Mouse (Mus musculus): ENCODE data around the gene Itgb6. TPM values are rescaled to one million over a fixed set of nuclear protein-coding genes. Genes with fewer than 3 reads are reported as not detected.

Gene Itgb6
- polyA plus RNA-seq, 1 experiment, result 28.9 TPM

- Histone ChIP-seq H3K4me1 (ENCODE audit: control insufficient read depth, insufficient read depth, low read length) (no peaks in the 10 kb centered on the region), H3K4me3 (replicated peaks; ENCODE audit: extremely low read depth, low read depth, low read length) (no peak overlapping the region)
- no peak for DNase-seq
- no peak for TF ChIP-seq POLR2A (IDR thresholded peaks at IDR 0.05; ENCODE audit: borderline replicate concordance, extremely low read depth, low read depth, low read length)
- WGBS, result 72% methylated on average over 4 of the region's 4 CpGs
These were observed 62.5 kb downstream of the Itgb6 start for GRCm38 (mm10) chr2:60659993-60660392.

GRCm38 (mm10) chr2:60658992-60659391 lies 63.5 kb downstream of the Itgb6 start:
- WGBS, result 43% methylated on average over 3 of the region's 3 CpGs
- no peaks in the 10 kb centered on the region for H3K4me1 ChIP-seq (ENCODE audit: control insufficient read depth, insufficient read depth, low read length)
- H3K4me3 ChIP-seq (replicated peaks; ENCODE audit: extremely low read depth, low read depth, low read length), result no peak overlapping the region
- no peak for DNase-seq
- TF ChIP-seq CTCF (IDR thresholded peaks at IDR 0.05; ENCODE audit: insufficient read depth, low read length), result no peak
- TF ChIP-seq POLR2A (IDR thresholded peaks at IDR 0.05; ENCODE audit: borderline replicate concordance, extremely low read depth, low read depth, low read length), result no peak

DNA sequence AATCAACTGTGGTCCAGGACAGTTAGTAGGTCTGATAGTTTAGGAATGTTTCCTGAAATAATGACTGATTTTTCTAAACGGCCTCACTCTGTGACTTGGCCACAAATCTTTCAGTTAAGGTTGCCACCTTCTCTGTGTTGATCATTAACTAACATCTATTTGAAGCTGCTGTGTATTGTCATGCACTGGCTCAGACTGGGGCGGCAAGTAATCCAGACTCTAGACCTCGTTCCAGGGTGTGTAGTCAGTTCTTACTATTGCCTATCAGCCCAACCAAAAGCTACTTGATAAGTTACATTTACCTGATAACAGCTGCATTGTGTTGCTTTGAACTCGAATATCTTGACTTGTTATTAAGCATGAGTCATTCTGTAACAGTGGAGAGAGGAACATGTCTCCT lies 67.6 kb downstream of the Itgb6 start:
- no peaks in the 10 kb centered on the region; the same call in 1 of the 2 replicates for H3K4me1 ChIP-seq (ENCODE audit: control insufficient read depth, insufficient read depth, low read length)
- DNase-seq, result no peak
- TF ChIP-seq CTCF (IDR thresholded peaks at IDR 0.05; ENCODE audit: insufficient read depth, low read length), result no peak
- TF ChIP-seq POLR2A (IDR thresholded peaks at IDR 0.05; ENCODE audit: borderline replicate concordance, extremely low read depth, low read depth, low read length), result no peak
- no peak overlapping the region for H3K4me3 ChIP-seq (replicated peaks; ENCODE audit: extremely low read depth, low read depth, low read length)
- 60% methylated on average over 4 of the region's 4 CpGs for WGBS

- TF ChIP-seq POLR2A (IDR thresholded peaks at IDR 0.05; ENCODE audit: borderline replicate concordance, extremely low read depth, low read depth, low read length), result no peak
- no peak for TF ChIP-seq CTCF (IDR thresholded peaks at IDR 0.05; ENCODE audit: insufficient read depth, low read length)
- no peak for DNase-seq
- 82% methylated on average over 5 of the region's 5 CpGs for WGBS
These were observed 72.3 kb downstream of the Itgb6 start for GRCm38 (mm10) chr2:60650155-60650554.

DNA sequence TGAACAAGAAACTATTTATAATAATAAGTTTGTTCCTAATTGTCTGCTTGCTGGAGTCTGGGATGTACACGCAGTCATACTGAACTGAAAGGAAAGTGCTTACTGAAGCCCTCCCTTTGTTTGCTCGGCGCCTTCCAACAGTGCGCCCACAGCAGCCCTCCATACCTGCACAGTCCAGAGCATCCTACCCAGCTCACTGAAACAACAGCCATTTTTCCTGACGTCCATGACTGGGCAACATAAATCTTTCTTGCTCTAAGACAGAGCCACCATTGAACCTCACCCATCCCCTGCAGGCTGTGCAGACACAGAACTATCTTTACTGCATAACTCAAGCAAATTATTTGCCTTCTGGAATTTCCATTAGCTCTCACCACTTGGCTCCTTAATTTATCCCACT lies 74.8 kb downstream of the Itgb6 start:
- no peak for DNase-seq
- WGBS, result 66% methylated on average over 5 of the region's 5 CpGs
- TF ChIP-seq CTCF (IDR thresholded peaks at IDR 0.05; ENCODE audit: insufficient read depth, low read length), result no peak
- TF ChIP-seq POLR2A (IDR thresholded peaks at IDR 0.05; ENCODE audit: borderline replicate concordance, extremely low read depth, low read depth, low read length), result no peak
- no peak overlapping the region for H3K4me3 ChIP-seq (replicated peaks; ENCODE audit: extremely low read depth, low read depth, low read length)
- no peaks in the 10 kb centered on the region; the same call in 1 of the 2 replicates for H3K4me1 ChIP-seq (ENCODE audit: control insufficient read depth, insufficient read depth, low read length)

More at GRCm38 (mm10) chr2:60650155-60650554, 72.3 kb downstream of the Itgb6 start:
- Histone ChIP-seq H3K4me3 (replicated peaks; ENCODE audit: extremely low read depth, low read depth, low read length) (no peak overlapping the region), H3K4me1 (ENCODE audit: control insufficient read depth, insufficient read depth, low read length) (no peaks in the 10 kb centered on the region; the same call in 1 of the 2 replicates)

DNA sequence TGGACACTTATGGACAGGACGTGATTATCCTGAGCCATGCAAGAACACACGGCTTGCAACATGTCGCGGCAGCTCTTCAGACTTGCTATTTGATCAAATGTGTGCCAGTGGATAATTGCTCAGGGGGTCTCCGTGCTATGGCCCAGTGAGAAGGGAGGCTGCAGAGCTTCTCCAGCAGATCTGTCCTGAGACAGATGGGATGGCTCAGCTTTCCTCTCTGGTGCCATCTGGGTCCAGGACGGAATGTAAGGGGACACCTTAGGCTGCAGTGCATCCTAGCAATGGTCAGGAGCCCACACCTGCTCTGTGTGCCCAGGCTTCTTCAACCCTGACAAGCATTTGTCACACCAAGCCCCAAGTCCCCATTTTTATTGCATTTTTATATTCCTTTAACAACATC lies 75.9 kb downstream of the Itgb6 start:
- TF ChIP-seq POLR2A (IDR thresholded peaks at IDR 0.05; ENCODE audit: borderline replicate concordance, extremely low read depth, low read depth, low read length), result no peak
- DNase-seq, result no peak
- WGBS, result 95% methylated on average over 6 of the region's 6 CpGs
- Histone ChIP-seq H3K4me3 (replicated peaks; ENCODE audit: extremely low read depth, low read depth, low read length) (no peak overlapping the region), H3K4me1 (ENCODE audit: control insufficient read depth, insufficient read depth, low read length) (no peaks in the 10 kb centered on the region; the same call in 1 of the 2 replicates)

DNA sequence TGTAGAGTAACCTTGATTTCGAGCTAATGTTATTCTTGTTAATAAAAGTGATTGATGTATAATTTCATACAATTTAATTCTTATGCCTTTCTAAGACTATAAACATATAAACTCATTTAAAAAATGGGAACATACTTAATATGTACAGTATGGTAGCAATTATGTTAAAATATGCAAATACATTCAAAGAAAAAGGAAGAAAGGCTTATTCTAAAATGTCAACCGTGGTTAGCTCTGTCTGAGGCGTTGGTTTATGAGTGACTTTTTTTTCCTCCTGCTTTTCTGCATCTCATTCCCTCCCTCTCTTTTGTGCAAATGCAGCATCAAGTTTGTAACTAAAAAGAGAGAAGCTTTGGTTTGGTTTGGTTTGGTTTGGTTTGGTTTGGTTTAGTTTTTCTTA lies 79.0 kb downstream of the Itgb6 start:
- H3K4me3 ChIP-seq (replicated peaks; ENCODE audit: extremely low read depth, low read depth, low read length), result no peak overlapping the region
- WGBS, result 86% methylated on average over 3 of the region's 3 CpGs
- TF ChIP-seq POLR2A (IDR thresholded peaks at IDR 0.05; ENCODE audit: borderline replicate concordance, extremely low read depth, low read depth, low read length), result no peak
- no peak for TF ChIP-seq CTCF (IDR thresholded peaks at IDR 0.05; ENCODE audit: insufficient read depth, low read length)
- no peaks in the 10 kb centered on the region for H3K4me1 ChIP-seq (ENCODE audit: control insufficient read depth, insufficient read depth, low read length)
- DNase-seq, result no peak

DNA sequence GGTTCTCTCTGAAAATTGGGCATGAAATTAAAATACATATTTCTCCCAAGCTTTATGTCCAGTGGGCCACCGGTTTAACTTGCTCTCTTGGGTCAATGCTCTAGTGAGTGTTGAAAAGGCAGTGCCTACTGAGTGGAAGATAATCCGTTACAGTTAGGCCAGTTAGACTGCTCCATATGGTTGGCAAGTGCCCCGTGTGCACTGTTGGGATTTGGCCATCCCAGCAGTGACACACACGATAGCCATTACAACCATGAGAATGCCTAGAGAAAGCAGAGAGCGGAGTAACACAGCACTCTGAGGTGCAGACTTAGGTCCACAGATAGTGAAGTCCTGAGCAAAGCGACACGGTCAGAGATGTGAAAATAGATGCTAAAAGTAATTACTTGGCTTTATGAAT lies 79.8 kb downstream of the Itgb6 start:
- DNase-seq, result no peak
- TF ChIP-seq CTCF (IDR thresholded peaks at IDR 0.05; ENCODE audit: insufficient read depth, low read length) (no peak), POLR2A (IDR thresholded peaks at IDR 0.05; ENCODE audit: borderline replicate concordance, extremely low read depth, low read depth, low read length) (no peak)
- Histone ChIP-seq H3K4me3 (replicated peaks; ENCODE audit: extremely low read depth, low read depth, low read length) (no peak overlapping the region), H3K4me1 (ENCODE audit: control insufficient read depth, insufficient read depth, low read length) (no peaks in the 10 kb centered on the region)
- WGBS, result 90% methylated on average over 7 of the region's 7 CpGs

GRCm38 (mm10) chr2:60640342-60640672 lies 82.1 kb downstream of the Itgb6 start:
- Histone ChIP-seq H3K4me3 (replicated peaks; ENCODE audit: extremely low read depth, low read depth, low read length) (no peak overlapping the region), H3K4me1 (ENCODE audit: control insufficient read depth, insufficient read depth, low read length) (no peaks in the 10 kb centered on the region)
- WGBS, result 63% methylated on average over 7 of the region's 7 CpGs
- DNase-seq, result no peak
- TF ChIP-seq CTCF (IDR thresholded peaks at IDR 0.05; ENCODE audit: insufficient read depth, low read length), result no peak
- TF ChIP-seq POLR2A (IDR thresholded peaks at IDR 0.05; ENCODE audit: borderline replicate concordance, extremely low read depth, low read depth, low read length), result no peak

DNA sequence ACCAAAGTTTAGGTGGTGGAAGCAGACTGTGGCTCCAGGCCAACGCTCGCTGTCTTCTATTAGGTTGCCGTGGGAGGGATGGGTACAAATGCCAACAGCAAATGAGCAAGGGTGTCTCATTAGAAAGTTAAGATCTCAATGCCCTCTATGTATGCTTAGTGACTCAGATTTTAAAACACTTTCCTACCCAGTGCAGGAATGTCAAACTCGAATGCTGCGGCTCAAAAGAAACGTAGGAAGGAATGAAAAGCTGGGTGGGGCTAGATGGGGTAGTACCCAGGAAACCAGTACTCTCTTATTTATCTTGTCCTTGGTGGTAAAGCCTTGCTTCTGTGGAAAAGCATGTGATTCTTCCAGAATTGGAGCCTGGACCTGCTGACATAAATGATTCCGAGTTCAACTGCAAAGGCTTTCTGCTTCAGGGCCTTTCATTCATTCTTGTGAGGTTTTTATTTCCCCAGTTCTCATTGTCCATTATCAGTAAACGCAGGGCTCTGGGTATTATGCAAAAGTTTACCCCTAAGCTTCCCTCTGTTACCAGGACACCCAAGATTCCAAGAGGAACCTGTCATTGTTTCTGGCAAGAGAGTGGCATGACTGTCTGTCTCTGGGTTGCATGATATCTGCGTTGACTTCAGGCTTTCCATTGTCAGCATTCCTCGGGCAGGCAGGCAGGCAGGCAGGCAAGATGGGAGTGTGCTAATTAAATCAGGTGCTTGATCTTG lies 82.7 kb downstream of the Itgb6 start:
- WGBS, result 67% methylated on average over 10 of the region's 10 CpGs
- no peak overlapping the region for H3K4me3 ChIP-seq (replicated peaks; ENCODE audit: extremely low read depth, low read depth, low read length)
- no peaks in the 10 kb centered on the region for H3K4me1 ChIP-seq (ENCODE audit: control insufficient read depth, insufficient read depth, low read length)
- DNase-seq, result no peak
- TF ChIP-seq POLR2A (IDR thresholded peaks at IDR 0.05; ENCODE audit: borderline replicate concordance, extremely low read depth, low read depth, low read length) (no peak), CTCF (IDR thresholded peaks at IDR 0.05; ENCODE audit: insufficient read depth, low read length) (no peak)
